Mouse (Mus musculus): ENCODE measurements at regions not wholly inside any gene's neighbourhood (a gene's known extent, or its start where the extent isn't known, plus 50 kb on each side); places are given as distances from the start of the nearest gene placed in this dataset.
"Not testable (repeated sequence)": the region's sequence is repeated elsewhere in the genome, so short reads cannot be mapped to it uniquely, and the experiment has no call there.

GRCm38 (mm10) chr1:13042326-13042725 is 1628.4 kb downstream of the A830018L16Rik start:
- no peak for ATAC-seq (replicated peaks; ENCODE audit: low FRiP score, poor library complexity, severe bottlenecking)

DNA sequence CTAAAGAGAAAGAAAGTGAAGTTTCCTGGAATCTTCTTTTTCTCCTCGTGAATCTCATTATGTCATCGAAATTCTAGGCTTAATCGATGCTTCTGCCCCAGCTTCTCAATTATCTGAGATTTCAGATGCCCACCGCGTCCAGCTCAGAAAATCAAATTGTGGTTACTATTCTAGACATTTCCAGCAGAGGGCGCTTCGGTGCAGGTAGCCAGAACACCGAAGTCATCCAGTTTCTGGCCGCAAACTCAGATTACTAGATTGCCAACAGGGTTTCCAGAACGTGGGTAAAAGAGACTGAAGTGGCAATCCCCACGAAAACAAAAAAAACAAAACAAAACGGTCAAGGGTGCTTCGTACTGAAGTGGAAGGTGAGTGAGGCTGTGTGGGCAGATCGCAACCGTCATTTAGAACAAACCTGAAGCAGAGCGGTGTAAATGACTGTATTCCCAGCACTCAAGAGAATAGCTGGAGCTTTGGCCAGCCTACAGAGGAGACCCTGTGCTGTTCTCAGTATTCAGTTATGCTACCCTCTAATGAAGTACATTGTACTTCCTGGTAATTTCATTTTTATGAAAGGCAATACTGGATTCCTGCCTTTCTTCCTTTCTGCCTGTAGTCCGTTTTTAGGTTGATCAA is 1636.4 kb downstream of the A830018L16Rik start:
- ATAC-seq (replicated peaks; ENCODE audit: low FRiP score, poor library complexity, severe bottlenecking) = 0 out of 2 replicates have a peak, but pooled peaks have one; percentile 39

DNA sequence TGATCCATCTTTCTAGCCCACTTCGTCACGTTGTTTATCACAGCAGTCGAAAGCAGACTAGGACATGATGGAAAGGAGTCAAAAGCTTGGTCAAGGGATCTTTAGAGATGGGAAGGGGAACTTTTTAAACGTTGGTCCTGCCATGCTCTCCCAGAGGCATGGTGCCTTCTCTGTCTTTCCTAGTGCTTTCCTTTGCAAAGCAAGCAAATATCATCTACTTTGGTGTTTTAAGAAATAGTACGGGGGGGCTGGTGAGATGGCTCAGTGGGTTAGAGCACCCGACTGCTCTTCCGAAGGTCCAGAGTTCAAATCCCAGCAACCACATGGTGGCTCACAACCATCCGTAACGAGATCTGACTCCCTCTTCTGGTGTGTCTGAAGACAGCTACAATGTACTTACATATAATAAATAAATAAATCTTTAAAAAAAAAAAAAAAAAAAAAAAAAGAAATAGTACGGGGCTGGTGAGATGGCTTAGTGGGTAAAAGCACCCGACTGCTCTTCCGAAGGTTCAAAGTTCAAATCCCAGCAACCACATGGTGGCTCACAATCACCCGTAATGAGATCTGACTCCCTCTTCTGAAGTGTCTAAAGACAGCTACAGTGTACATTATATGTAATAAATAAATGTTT is 1637.6 kb downstream of the A830018L16Rik start:
- ATAC-seq (replicated peaks; ENCODE audit: low FRiP score, poor library complexity, severe bottlenecking) = not testable (repeated sequence)

DNA sequence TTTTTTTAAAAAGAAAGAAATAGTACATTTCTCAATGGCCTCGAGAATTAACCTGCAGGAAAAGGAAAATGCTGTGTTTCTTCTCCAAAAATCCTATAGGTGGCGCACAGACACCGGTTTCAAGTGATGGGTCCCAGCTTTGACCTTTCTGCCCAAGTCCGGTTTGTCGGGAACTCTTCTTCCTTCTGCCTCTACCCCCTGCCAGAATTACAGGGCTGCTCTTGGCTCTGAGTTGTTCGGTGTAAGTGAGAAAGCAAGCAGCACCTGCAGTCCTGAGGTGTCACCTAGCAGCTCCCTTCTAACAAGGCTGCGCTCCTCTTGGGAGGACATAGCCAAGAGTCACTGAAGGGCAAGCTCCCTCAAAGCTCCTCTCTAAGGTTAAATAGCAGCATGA is 1638.2 kb downstream of the A830018L16Rik start:
- no peak for ATAC-seq (replicated peaks; ENCODE audit: low FRiP score, poor library complexity, severe bottlenecking)

- ATAC-seq (replicated peaks; ENCODE audit: low FRiP score, poor library complexity, severe bottlenecking) = no peak
Observed at GRCm38 (mm10) chr1:13057741-13058140, 1643.8 kb downstream of the A830018L16Rik start.

GRCm38 (mm10) chr1:13059616-13060320 is 1645.9 kb downstream of the A830018L16Rik start:
- no peak for ATAC-seq (replicated peaks; ENCODE audit: low FRiP score, poor library complexity, severe bottlenecking)
